Mouse (Mus musculus) forebrain, embryonic 11.5 days (tissue): ENCODE results near the gene Epo. TPM values are rescaled to one million over a fixed set of nuclear protein-coding genes. Genes with fewer than 3 reads are reported as not detected.

Experiments used
- ATAC-seq: fragments of 200-750 bp; cut with Nextera tagmentation; replicated peaks from 2 replicates; pipeline ENCODE4 v1.8.0; 2017; ENCODE audit warnings: moderate TSS enrichment; ENCODE audit not compliant: low FRiP score
- DNase-seq: peaks from one replicate; pipeline ENCODE4 v3.0.0-alpha.2; 2017; ENCODE audit warnings: low spot score
- H3K27ac ChIP-seq: fragments of 300-500 bp; sonication (generic); 2 replicates; pipeline ENCODE4 v1.5.1; 2014; ENCODE audit warnings: low read depth, low read length
- H3K27me3 ChIP-seq: fragments of 300-500 bp; sonication (generic); 2 replicates; pipeline ENCODE4 v1.6.1; 2014; ENCODE audit warnings: mild to moderate bottlenecking, low read length, mixed read lengths; ENCODE audit not compliant: control insufficient read depth, insufficient read depth
- H3K36me3 ChIP-seq: fragments of 300-500 bp; sonication (generic); 2 replicates; pipeline ENCODE4 v1.6.1; 2014; ENCODE audit warnings: mild to moderate bottlenecking, low read length, moderate library complexity, mixed read lengths; ENCODE audit not compliant: control insufficient read depth, insufficient read depth
- H3K4me1 ChIP-seq: fragments of 300-500 bp; sonication (generic); replicated peaks from 2 replicates; pipeline ENCODE4 v1.6.1; 2014; ENCODE audit warnings: low read length, mixed read lengths; ENCODE audit not compliant: control insufficient read depth, insufficient read depth
- H3K4me2 ChIP-seq: fragments of 300-500 bp; sonication (generic); 2 replicates; pipeline ENCODE4 v1.6.1; 2014; ENCODE audit warnings: low read depth, mild to moderate bottlenecking, low read length, moderate library complexity, mixed read lengths; ENCODE audit not compliant: severe bottlenecking
- H3K4me3 ChIP-seq: fragments of 300-500 bp; sonication (generic); 2 replicates; pipeline ENCODE4 v1.5.1; 2014; ENCODE audit warnings: low read depth, low read length
- H3K9ac ChIP-seq: fragments of 300-500 bp; sonication (generic); 2 replicates; pipeline ENCODE4 v1.6.1; 2014; ENCODE audit warnings: low read length
- H3K9me3 ChIP-seq: fragments of 300-500 bp; sonication (generic); 2 replicates; pipeline ENCODE4 v1.6.1; 2016; ENCODE audit warnings: low read length, mixed read lengths; ENCODE audit not compliant: control insufficient read depth
- WGBS: fragments of 180-500 bp; shearing (Covaris S2); extraction: QIAGEN DNeasy Blood & Tissue Kit; methylation state at CpG from one replicate; pipeline ENCODE4 v1.1.7; 2014; 5-methylcytosine and 5-hydroxymethylcytosine counted together
- polyA plus RNA-seq: library from polyadenylated mRNA; unstranded; fragments of >200 nt; fragmentation: Nextera tagmentation; extraction: Ambion mirVana; gene quantifications from 2 replicates; pipeline ENCODE4 v1.2.1, GENCODE M21; 2014

The Epo gene
- polyA plus RNA-seq, 1 experiment from 2014 or later: 0.84 TPM

- Histone ChIP-seq H3K36me3 (no peaks in the 10 kb centered on the region), H3K27ac (no peak overlapping the region), H3K9me3 (no peaks in the 10 kb centered on the region), H3K9ac (no peak overlapping the region), H3K4me1 (no peaks in the 10 kb centered on the region), H3K4me3 (no peak overlapping the region), H3K4me2 (no peak overlapping the region), H3K27me3 (no peaks in the 10 kb centered on the region)
- ATAC-seq (no peak), DNase-seq (no peak)
- 91% methylated on average over 6 of the region's 6 CpGs for WGBS
Measured at GRCm38 (mm10) chr5:137466946-137467345, 66.1 kb downstream of the Epo start.

- Histone ChIP-seq H3K9ac (no peak overlapping the region), H3K4me3 (no peak overlapping the region), H3K27ac (no peak overlapping the region), H3K9me3 (no peaks in the 10 kb centered on the region), H3K27me3 (no peaks in the 10 kb centered on the region), H3K4me1 (no peaks in the 10 kb centered on the region), H3K36me3 (no peaks in the 10 kb centered on the region), H3K4me2 (no peak overlapping the region)
- no peak for DNase-seq
- ATAC-seq: no peak
- WGBS: 64% methylated on average over 3 of the region's 3 CpGs
Measured at GRCm38 (mm10) chr5:137465049-137465448, 68.0 kb downstream of the Epo start.

- H3K4me2 ChIP-seq: no peak overlapping the region
- H3K4me1 ChIP-seq: no peaks in the 10 kb centered on the region
- H3K9me3 ChIP-seq: no peaks in the 10 kb centered on the region
- H3K9ac ChIP-seq: no peak overlapping the region
- no peaks in the 10 kb centered on the region for H3K36me3 ChIP-seq
- H3K4me3 ChIP-seq: no peak overlapping the region
- no peaks in the 10 kb centered on the region for H3K27me3 ChIP-seq
- DNase-seq (no peak), ATAC-seq (no peak)
- 78% methylated on average over 7 of the region's 7 CpGs for WGBS
- no peak overlapping the region for H3K27ac ChIP-seq
Measured at GRCm38 (mm10) chr5:137455866-137456591, 77.0 kb downstream of the Epo start.

- DNase-seq (no peak), ATAC-seq (no peak)
- Histone ChIP-seq H3K27me3 (no peaks in the 10 kb centered on the region), H3K9ac (no peak overlapping the region), H3K36me3 (no peaks in the 10 kb centered on the region), H3K9me3 (no peaks in the 10 kb centered on the region), H3K4me1 (no peaks in the 10 kb centered on the region), H3K27ac (no peak overlapping the region), H3K4me3 (no peak overlapping the region), H3K4me2 (no peak overlapping the region)
- 85% methylated on average over 6 of the region's 6 CpGs for WGBS
Measured at GRCm38 (mm10) chr5:137455206-137455605, 77.8 kb downstream of the Epo start.

GRCm38 (mm10) chr5:137445536-137445935, 87.5 kb downstream of the Epo start:
- Histone ChIP-seq H3K27me3 (no peaks in the 10 kb centered on the region), H3K9ac (no peak overlapping the region)

GRCm38 (mm10) chr5:137440216-137440855, 92.7 kb downstream of the Epo start:
- no peak overlapping the region for H3K9ac ChIP-seq

More at GRCm38 (mm10) chr5:137445536-137445935, 87.5 kb downstream of the Epo start:
- Histone ChIP-seq H3K4me2 (no peak overlapping the region), H3K4me3 (no peak overlapping the region), H3K27ac (no peak overlapping the region), H3K4me1 (no peaks in the 10 kb centered on the region), H3K36me3 (no peaks in the 10 kb centered on the region), H3K9me3 (no peaks in the 10 kb centered on the region)
- no peak for DNase-seq
- no peak for ATAC-seq

GRCm38 (mm10) chr5:137433889-137434288, 99.2 kb downstream of the Epo start:
- H3K27ac ChIP-seq: no peak overlapping the region
- DNase-seq (no peak), ATAC-seq (no peak)
- H3K4me2 ChIP-seq: no peak overlapping the region
- WGBS: 63% methylated on average over 6 of the region's 6 CpGs
- H3K27me3 ChIP-seq: no peaks in the 10 kb centered on the region
- H3K4me3 ChIP-seq: no peak overlapping the region
- no peak overlapping the region for H3K9ac ChIP-seq
- H3K9me3 ChIP-seq: no peaks in the 10 kb centered on the region
- no peaks in the 10 kb centered on the region for H3K36me3 ChIP-seq
- no peaks in the 10 kb centered on the region; the same call in 1 of the 2 replicates for H3K4me1 ChIP-seq

More at GRCm38 (mm10) chr5:137440216-137440855, 92.7 kb downstream of the Epo start:
- DNase-seq (no peak), ATAC-seq (no peak)
- no peaks in the 10 kb centered on the region for H3K27me3 ChIP-seq
- no peaks in the 10 kb centered on the region for H3K9me3 ChIP-seq
- no peaks in the 10 kb centered on the region for H3K4me1 ChIP-seq
- 88% methylated on average over 11 of the region's 11 CpGs for WGBS
- H3K4me2 ChIP-seq: no peak overlapping the region
- H3K27ac ChIP-seq: no peak overlapping the region
- H3K36me3 ChIP-seq: no peaks in the 10 kb centered on the region
- no peak overlapping the region for H3K4me3 ChIP-seq
